Mouse (Mus musculus) layer of hippocampus, postnatal 10 days (tissue): ENCODE measurements around the gene Gm9821. TPM values are rescaled to one million over a fixed set of nuclear protein-coding genes. Genes with fewer than 3 reads are reported as not detected.

Experiments
- DNase-seq, 2 experiments: peaks; one replicate each; pipeline ENCODE4 v3.0.0; 2021; ENCODE audit warnings: low spot score in 2 of 2
- total RNA-seq, 2 experiments: library from RNA; stranded (reverse); gene quantifications; 2 replicates each; pipeline ENCODE4 v1.2.3; 2021

Gene Gm9821
- total RNA-seq, 2 experiments from 2014 or later, result not detected

- peak in 1 of 2 experiments; percentile 28 for DNase-seq
Observed at GRCm38 (mm10) chr2:91947397-91948150, 2.1 kb downstream of the Gm9821 start.

- DNase-seq, result no peak
Observed at GRCm38 (mm10) chr2:91948151-91948509, 2.6 kb downstream of the Gm9821 start.

DNA sequence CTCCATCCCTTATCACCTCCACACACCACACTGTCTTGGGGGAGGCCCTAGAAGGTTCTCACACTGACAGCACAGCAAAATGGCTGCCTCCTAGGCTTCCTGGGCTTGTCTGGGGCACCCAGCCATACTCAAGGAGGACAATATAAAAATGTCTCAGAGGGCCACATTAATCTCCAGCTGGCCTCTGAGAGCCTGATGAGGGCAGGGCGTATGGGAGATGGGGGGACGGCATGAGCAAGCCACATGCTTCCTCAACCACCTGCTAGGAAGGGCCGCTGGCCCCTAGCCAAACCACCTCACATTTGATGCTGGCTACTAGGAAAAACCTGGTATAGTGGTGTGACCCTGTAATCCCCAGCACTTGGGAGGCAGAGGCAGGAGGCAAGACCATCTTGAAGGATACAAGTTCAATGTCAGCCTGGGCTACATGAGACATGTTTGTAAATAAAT is 3.3 kb downstream of the Gm9821 start:
- no peak for DNase-seq

GRCm38 (mm10) chr2:91949411-91950274 is 4.1 kb downstream of the Gm9821 start:
- peak; percentile 45 to 57 for DNase-seq

DNA sequence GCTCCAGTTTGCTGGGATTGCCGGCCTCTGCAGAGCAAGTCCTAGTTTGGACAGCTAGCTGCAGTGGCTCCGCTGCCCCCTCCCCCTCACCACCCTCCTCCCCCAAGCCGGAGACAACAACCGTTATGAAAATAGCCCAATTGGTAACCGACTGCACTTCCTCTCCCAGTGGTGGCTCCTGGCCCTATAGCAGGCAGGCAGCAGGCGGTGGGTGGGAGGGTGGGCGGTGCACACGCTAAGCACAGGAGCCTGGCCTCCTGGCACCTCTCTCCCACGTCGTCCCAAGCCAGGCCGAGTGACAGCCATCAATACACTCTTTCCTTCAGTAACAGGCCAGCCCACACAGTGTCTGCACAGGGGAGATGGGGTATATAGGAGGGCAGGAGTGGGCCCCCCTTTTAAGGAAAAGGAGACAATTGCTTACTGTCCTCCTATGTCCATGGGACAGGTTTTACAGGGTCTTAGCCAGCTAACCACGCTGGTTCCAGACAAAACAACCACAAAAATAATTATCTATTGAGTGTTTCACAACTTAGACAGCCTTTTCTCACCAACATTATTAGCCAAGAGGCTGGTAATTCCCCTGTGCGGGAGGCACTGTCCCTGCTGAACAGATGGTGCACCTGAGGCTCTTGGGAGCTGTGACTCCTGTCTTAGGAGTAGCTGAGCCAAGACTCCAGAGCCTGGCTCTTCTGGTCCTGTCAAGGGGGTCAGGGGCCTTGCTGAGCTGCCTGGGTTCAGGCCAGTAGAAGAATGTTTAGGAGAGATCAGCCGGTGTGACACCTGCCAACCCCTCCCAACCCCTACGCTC is 5.0 kb downstream of the Gm9821 start:
- DNase-seq, result peak in 1 of 2 experiments; percentile 42

DNA sequence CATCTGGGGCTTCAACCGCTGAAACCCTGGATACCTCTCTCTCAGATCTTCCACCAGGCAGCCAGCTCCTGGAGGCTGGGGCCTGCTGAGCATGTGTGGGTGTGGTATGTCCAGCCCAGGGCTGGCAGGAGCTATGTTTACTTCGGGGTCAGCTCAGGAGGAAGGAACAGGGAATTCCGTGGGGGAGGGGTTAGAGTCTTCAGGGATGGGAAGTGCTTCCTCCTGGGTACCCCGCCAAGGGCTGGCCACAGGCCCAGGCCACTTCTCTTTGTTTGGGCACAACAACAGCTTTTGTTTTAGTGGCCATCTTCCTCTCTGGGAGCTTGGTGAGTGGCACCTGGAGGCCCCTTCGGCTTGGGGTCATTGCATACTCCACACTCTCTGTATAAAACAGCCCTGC is 8.3 kb downstream of the Gm9821 start:
- DNase-seq, result peak in 1 of 2 experiments; percentile 20

- peak in 1 of 2 experiments; percentile 12 for DNase-seq
Observed at GRCm38 (mm10) chr2:91955121-91955591, 9.7 kb downstream of the Gm9821 start.

GRCm38 (mm10) chr2:91955875-91956274 is 10.4 kb downstream of the Gm9821 start:
- no peak for DNase-seq

DNA sequence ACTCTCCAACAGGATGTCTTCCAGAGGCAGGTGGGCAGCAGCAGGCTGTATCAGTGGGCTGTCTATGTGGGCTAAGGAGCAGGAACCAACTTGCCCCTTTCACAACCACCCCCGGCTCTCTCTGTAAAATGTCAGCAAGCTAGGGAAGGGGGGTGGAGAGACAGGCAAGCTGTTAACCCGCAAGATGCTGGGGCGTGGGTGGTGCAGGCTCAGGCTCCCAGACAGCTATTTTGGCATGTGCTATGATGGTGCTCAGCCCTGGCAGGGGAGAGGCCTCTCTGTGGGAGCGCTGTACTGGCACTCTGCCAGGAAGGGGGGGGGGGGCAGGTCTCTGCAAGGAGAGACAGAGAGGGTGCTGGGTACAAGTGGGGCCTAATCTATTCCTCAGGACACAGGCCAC is 11.6 kb downstream of the Gm9821 start:
- DNase-seq, result peak; percentile 72 to 77

DNA sequence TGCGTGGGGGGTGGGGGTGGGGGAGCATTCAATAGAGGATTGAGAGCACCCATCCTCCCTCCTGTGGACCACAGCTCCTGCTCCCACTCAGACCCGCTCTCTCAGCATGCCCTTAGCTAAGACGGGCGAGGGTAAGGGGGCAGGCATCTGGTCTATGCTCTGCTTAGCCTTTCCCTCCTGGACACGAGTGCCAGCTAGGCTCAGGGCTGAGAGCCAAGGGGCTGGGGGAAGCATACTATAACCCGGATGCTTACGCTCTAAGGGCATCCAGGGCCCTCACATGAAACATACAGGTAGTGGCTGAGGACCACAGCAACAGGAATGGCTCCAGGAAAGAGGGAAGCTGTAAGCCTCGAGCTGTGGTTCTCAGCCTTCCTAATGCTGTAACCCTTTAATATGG is 12.5 kb downstream of the Gm9821 start:
- no peak for DNase-seq

DNA sequence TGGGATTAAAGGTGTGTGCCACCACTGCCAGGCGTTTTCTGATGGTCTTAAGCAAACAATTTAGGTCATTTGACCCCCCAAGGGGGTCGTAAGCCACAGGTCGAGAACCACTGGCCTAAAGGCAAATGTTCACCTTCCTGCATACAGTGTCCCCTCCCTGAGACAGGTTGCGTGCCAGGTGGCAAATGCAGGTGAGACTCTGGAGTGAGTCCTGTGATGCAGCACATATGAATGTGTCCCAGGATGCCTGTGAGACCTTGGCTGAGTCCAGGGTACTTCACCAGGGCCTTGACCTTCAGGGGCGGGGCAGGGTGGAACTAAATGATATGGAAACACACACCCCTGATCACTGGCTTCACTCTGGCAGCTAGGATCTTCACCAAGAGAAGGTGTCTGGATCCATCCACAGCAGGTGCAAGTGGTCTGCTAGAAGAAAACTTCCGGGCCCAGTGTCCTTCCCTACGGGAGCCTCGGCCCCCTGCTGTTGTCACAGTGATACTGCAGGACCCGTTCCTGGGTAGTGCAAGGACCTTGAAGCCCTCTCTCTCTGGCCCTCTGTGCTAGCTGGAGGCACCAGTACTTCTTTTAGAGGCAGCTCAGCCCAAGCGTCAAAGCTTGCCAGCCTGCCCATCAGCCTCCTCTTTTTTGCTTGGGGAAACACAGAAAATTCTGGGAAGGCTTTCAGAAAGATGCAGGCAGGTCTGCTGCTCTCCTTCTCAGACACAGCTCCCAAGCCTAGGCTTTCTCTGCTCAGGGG is 13.4 kb downstream of the Gm9821 start:
- peak; percentile 61 to 73 for DNase-seq

DNA sequence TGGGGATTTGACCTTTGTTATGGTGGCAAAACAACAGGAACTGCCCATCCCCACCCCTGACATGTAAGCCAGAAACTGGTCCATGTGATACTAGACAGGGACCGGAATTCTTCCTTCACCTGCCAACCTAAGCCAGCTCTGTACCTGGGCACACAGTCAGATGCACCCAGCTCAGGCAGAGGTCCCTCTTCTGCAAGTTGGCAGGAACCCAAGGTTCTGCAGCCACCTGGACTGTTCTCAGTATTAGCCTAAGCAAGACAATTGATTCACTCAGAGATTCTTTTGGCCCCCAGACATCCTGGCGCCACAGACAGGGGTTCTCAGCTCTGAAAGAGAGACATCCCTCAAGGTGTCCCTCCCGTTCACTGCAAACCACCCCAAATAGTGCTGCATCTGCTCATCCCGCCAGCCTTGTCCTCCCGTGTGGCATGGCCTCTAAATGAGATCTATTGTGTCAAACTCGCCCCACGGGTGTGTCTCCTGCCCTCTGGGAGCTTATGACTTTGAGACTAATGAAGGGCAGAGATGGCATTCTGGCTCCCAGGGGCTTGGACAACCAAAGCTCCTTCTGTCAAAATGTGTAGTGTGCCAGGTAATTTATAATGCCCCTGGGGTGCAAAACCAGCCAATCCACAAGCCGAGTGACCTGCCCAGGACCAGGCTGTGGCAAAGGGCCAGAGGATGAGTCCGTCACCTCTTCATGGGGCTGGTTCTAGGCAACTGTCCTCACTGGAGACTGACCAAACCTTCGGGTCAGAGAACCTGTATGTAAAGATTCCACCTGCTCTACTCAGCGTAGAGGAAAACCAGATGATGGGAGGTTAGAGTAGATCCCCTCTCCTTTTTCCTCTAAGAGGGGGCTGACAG is 14.3 kb downstream of the Gm9821 start:
- no peak for DNase-seq

DNA sequence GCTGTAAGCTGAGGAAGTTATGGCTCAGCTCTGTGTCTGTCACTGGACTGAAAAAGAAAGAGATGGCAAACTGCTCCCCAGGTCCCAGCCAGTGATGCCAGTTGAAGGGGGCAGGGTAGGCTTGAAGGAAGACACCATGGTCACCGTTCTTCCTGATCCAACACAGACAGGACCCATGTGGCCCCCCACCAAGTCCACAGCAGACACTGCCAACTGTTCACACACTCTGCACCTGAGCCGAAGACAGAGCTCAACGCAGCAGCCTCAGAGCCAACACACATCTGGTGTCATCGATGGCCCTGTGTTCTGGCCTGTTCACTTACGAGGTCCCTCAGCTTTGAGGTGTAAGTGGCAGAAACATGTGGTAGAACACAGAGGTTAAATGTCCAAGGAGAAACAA is 15.0 kb downstream of the Gm9821 start:
- no peak for DNase-seq

GRCm38 (mm10) chr2:91961901-91962761 is 16.6 kb downstream of the Gm9821 start:
- no peak for DNase-seq

- DNase-seq, result peak; percentile 41 to 48
Observed at GRCm38 (mm10) chr2:91962864-91963401, 17.4 kb downstream of the Gm9821 start.

DNA sequence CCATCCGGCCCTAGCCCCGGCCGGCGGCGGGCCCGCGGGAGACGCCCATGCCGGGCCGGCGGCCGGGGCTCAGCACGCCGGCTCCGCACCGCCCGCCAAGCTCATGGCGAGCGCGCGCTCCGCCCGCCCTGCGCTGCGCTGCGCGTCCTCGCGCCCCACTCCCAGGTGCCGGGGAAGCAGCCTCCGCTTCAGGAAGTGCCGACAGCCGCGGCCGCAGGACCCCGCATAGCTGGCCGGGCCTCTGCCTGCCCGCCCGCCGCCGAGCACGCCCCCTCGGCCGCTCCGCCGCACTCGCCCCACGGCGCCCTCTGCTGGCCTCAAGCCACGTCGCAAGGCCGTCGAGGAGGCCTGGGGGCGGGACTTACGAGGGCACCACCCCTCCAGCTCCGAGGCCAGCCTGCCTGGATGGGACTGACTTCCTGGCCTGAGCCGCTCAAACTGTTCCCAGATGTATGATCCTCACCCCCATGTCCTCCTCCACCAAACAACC is 18.0 kb downstream of the Gm9821 start:
- DNase-seq, result peak; percentile 97 to 98

- DNase-seq, result no peak
Observed at GRCm38 (mm10) chr2:91964610-91965204, 19.2 kb downstream of the Gm9821 start.

- DNase-seq, result peak; percentile 18 to 48
Observed at GRCm38 (mm10) chr2:91965417-91965816, 19.9 kb downstream of the Gm9821 start.
